Mouse (Mus musculus) T-helper 17 cell (primary cell): ENCODE data around the gene Epb41l4b.

Experiments
- in situ Hi-C, 2 experiments: fragments of 300-600 bp; cut with MboI, MseI; formaldehyde crosslinking; loops; 1 replicate in 1 of 2; 2 replicates in 1 of 2; pipeline ENCODE4 v1.15.1; 2025; ENCODE audit warnings: high pct_unique_total_duplicates in 2 of 2

The Epb41l4b gene

DNA sequence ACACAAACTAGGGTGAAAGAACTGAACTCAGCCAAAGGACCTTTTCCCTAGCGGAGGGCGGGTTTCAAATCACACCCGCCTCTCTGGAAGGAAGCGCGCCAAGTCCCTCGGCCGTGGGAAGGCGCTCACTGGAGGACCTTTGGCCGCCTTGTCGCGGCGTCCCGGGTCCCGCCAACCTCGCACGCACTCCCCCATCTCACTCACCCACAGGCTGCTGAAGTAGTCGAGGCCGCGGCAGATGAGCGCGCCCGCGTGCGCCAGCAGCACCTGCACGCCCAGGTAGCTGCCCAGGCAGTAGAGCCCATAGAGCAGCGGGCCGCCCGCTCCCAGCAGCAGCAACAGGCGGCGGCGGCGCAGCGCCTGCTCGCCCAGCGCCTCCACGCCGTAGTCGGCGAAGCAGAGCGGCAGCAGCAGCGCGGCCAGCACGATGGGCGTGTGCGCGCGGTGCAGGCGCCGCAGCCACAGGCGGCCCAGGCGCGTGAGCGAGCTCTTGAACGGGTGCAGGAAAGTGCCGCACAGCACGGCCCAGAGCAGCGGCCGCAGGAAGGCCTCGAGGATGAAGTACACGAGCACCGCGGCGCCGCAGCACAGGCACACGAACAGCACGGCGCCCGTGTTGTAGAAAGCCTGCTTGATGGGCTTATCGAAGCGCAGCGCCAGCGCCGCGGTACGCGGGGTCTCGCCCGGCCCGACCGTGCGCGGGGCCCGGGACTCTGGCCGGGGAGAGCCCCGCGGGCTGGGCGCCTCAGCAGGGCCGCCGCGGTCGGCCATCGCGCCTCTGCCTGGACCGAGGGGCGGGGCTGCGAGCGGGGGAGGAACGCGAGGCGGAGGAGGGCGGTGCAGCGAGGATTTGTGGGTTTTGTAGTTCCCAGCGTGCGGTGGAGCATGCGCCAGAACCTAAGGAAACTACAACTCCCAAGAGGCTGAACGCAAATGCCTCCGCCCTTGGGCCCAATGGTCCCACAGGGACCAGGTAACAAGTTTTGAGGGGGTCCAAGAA lies 196.3 kb downstream of the Epb41l4b start, which contains the start of gene Tmem245:
Gene Tmem245, minus strand, starts transcription at position 797 of the 1,000 bp plus-strand sequence.
- in situ Hi-C loops = no loop called here

DNA sequence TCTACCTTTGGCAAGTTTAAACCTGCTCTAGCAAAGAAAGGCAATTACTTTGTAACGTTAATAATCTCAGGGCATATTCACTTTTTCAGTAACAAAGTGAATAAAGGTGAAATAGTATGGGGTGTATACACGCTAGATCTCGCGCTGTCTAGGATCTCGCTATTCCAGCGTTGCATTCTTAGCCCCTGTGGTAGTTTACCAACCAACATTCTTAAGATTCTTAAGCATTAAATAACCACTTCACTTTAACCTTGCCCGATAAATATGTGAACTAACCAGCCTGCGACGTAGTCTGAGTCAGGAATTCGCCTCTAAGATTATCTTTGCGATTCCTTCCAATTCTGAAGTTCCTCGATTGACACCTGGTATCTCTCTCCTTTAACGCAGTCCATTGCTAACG lies 197.1 kb downstream of the Epb41l4b start:
- in situ Hi-C loops = no loop called here

DNA sequence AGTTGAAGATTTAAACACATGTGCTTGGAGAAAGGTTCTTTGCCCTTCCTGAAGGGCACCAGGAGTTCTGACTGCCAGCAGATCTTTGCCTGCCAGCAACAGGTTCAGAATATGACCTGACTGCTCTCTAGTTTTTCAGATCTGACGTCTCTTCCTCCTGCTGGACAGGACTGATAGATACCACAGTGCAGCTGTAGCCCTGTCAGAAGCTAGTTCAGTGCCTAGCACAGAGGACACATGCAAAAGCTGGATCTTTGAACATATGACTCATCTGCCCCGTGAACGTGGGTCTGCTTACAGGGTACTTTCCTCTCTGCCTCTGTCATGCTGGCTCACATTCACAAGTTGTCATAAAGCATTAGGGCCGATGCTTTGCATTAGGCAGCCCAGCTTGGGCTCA lies 199.0 kb downstream of the Epb41l4b start:
- in situ Hi-C loops = no loop called here

DNA sequence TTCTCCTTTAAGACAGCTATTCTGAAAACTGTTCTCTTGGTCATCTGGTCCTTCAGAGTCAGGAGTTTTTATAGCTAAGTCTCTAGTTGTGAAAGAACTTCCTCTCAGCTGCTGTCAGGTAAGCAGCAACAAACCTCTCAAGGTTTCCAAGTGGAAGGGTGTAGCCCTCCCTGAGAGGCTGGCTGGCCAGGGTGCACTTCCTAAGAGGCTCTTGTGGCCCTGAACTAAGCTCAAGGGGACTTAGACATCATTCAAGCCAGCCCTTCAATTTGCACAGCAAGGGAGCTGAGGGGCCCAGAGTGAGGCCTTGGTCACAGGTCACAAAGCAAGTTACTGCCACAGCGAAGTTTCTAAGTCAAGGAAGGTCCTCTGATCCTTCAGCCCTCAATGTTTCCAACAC lies 200.0 kb downstream of the Epb41l4b start:
- in situ Hi-C loops = no loop called here

DNA sequence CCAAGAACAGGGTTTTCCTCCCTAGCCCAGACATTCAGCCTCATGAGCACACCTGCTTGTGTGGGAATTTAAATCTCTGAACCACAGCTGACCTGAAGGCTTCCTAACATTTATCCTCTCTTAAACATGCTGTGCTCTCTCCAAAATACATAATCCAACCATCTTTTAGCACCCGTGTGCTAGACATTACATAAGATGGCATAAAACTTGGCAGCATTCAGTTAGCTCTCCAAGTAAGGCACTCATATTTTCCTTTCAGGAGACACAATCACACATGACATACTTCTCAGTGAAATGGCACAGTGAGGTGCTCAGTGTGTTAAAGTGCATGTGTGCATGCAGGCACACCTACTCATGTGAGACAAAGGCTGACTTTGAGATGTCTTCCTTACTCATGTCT lies 200.7 kb downstream of the Epb41l4b start:
- in situ Hi-C loops = no loop called here
